Mouse (Mus musculus) hindbrain, embryonic 10.5 days (tissue): ENCODE results near the gene Slc6a16. TPM values are rescaled to one million over a fixed set of nuclear protein-coding genes. Genes with fewer than 3 reads are reported as not detected.

Source experiments
- DNase-seq: peaks from one replicate; pipeline ENCODE4 v3.0.0-alpha.2; 2017; ENCODE audit warnings: low spot score
- H3K27ac ChIP-seq: fragments of 300-500 bp; sonication (generic); 2 replicates; pipeline ENCODE4 v1.5.1; 2016; ENCODE audit warnings: mild to moderate bottlenecking, moderate library complexity
- H3K27me3 ChIP-seq: fragments of 300-500 bp; sonication (generic); 2 replicates; pipeline ENCODE4 v1.6.1; 2016; ENCODE audit warnings: mild to moderate bottlenecking; ENCODE audit not compliant: poor library complexity, insufficient read depth, severe bottlenecking
- H3K36me3 ChIP-seq: fragments of 300-500 bp; sonication (generic); 2 replicates; pipeline ENCODE4 v1.6.1; 2016; ENCODE audit warnings: mild to moderate bottlenecking, moderate library complexity
- H3K4me1 ChIP-seq: fragments of 300-500 bp; sonication (generic); replicated peaks from 2 replicates; pipeline ENCODE4 v1.6.1; 2016; ENCODE audit warnings: mild to moderate bottlenecking
- H3K4me3 ChIP-seq: fragments of 300-500 bp; sonication (generic); 2 replicates; pipeline ENCODE4 v1.5.1; 2016; ENCODE audit warnings: mild to moderate bottlenecking, moderate library complexity
- H3K9me3 ChIP-seq: fragments of 300-500 bp; sonication (generic); 2 replicates; pipeline ENCODE4 v1.6.1; 2016; ENCODE audit warnings: mild to moderate bottlenecking, moderate library complexity
- WGBS: fragments of 180-500 bp; shearing (Covaris S2); methylation state at CpG from one replicate; pipeline ENCODE4 v1.1.7; 2016; 5-methylcytosine and 5-hydroxymethylcytosine counted together
- polyA plus RNA-seq: library from polyadenylated mRNA; unstranded; fragments of >200 nt; fragmentation: Nextera tagmentation; extraction: Ambion mirVana; gene quantifications from 2 replicates; pipeline ENCODE4 v1.2.1, GENCODE M21; 2016

Gene Slc6a16
- polyA plus RNA-seq, 1 experiment from 2014 or later = not detected

- Histone ChIP-seq H3K27me3 (peaks cover 10% of the 10 kb centered on the region; the same call in 1 of the 2 replicates), H3K9me3 (no peaks in the 10 kb centered on the region), H3K27ac (no peak overlapping the region), H3K4me3 (no peak overlapping the region), H3K36me3 (0 out of 2 replicates have a peak, but pooled peaks cover 3% of the 10 kb centered on the region), H3K4me1 (peaks cover 29% of the 10 kb centered on the region)
- WGBS = 68% methylated on average over 8 of the region's 8 CpGs
- no peak for DNase-seq
Measured at GRCm38 (mm10) chr7:45312023-45312422, 71.1 kb downstream of the Slc6a16 start.

DNA sequence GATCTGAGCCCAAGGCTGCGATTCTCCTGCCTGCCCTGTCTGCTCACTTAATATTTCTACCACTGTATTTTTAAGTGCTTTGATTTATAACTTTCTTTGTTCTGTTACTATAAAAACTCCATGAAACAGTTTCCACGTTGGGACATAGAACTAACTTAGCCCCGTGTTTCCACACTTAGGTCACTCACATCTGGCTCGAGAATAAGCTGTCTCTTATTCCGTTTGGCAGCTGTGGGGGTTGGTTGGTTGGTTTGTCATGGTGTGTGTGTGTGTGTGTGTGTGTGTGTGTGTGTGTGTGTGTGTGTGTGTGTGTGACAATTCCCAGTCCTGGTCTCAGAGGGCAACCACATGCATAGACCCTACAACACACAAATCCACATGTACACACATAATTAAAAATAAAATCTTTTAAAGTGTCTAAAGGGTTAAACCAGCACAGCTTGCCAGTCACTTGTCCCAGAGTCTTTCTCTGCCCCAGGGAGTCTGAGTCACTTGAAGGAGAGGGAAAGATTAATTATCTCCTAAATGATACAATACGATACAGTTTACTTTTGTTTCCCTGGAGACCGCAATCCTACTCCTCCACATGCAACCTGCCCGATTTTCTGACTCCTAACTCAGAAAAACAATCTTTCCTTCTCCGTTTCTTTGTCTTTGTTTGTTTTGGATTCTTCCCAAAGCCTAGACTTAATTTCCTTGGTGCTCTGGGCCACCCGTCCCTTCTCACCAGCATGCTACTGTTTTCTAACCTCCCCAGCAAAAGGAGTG, 72.0 kb downstream of the Slc6a16 start:
- Histone ChIP-seq H3K4me3 (no peak overlapping the region), H3K9me3 (no peaks in the 10 kb centered on the region), H3K27ac (no peak overlapping the region), H3K4me1 (peaks cover 29% of the 10 kb centered on the region), H3K36me3 (peaks cover 6% of the 10 kb centered on the region; the same call in 1 of the 2 replicates), H3K27me3 (peaks cover 10% of the 10 kb centered on the region; the same call in 1 of the 2 replicates)
- DNase-seq = no peak
- WGBS = 40% methylated on average over 10 of the region's 10 CpGs

- H3K27ac ChIP-seq = no peak overlapping the region
- H3K4me3 ChIP-seq = no peak overlapping the region
- WGBS = 46% methylated on average over 9 of the region's 9 CpGs
- no peak for DNase-seq
- peaks cover 28% of the 10 kb centered on the region for H3K4me1 ChIP-seq
- peaks cover 6% of the 10 kb centered on the region; the same call in 1 of the 2 replicates for H3K27me3 ChIP-seq
- H3K36me3 ChIP-seq = peaks cover 6% of the 10 kb centered on the region; the same call in 1 of the 2 replicates
- H3K9me3 ChIP-seq = no peaks in the 10 kb centered on the region
Measured at GRCm38 (mm10) chr7:45313495-45313894, 72.6 kb downstream of the Slc6a16 start.

- peaks cover 17% of the 10 kb centered on the region for H3K4me1 ChIP-seq
- no peaks in the 10 kb centered on the region for H3K9me3 ChIP-seq
- peaks cover 6% of the 10 kb centered on the region; the same call in 1 of the 2 replicates for H3K36me3 ChIP-seq
- 0 out of 2 replicates have a peak, but pooled peaks cover 5% of the 10 kb centered on the region for H3K27me3 ChIP-seq
- no peak overlapping the region for H3K4me3 ChIP-seq
- DNase-seq = no peak
- WGBS = 85% methylated on average over 10 of the region's 10 CpGs
- no peak overlapping the region for H3K27ac ChIP-seq
Measured at GRCm38 (mm10) chr7:45315182-45315701, 74.4 kb downstream of the Slc6a16 start.

DNA sequence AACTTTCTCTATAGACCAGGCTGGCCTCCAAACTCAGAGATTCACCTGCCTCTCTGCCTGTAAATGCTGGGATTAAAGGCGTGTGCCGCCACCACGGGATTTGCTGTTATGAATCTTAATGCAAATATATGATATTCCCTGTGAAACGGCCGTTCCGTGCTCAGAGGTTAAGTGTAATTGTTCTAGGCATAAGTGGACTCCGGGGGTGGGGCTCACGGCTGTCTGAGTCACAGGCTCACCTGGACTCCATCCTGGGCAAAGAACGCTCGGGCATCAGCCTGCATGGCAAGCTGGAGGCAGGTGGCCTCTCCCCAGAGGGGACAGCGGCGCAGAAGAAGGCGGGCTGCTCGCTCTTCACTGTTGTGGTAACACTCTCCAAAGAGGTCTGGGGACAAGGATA, 75.7 kb downstream of the Slc6a16 start:
- Histone ChIP-seq H3K36me3 (peaks cover 6% of the 10 kb centered on the region; the same call in 1 of the 2 replicates), H3K4me3 (no peak overlapping the region), H3K4me1 (peaks cover 17% of the 10 kb centered on the region), H3K27me3 (no peaks in the 10 kb centered on the region), H3K9me3 (no peaks in the 10 kb centered on the region), H3K27ac (no peak overlapping the region)
- no peak for DNase-seq
- 94% methylated on average over 14 of the region's 14 CpGs for WGBS

DNA sequence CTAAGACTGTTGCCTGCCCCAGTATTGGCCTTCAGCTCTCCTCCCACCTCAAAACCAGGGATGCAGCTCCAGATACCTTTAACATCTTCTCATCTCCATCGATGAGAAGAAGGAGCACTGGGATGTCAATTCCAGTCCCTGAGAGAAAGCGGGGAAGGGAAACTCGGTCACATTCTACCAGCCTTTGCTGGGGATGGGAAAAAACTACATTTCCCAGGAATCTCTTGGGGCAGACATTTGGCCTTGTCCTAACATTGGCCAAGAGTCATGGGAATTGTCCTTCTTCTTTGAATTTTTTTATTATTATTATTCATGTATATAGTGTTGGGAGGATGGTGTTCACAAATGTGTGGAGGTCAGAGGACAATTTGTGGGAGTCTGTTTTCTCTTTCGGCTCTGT, 81.4 kb downstream of the Slc6a16 start:
- whole genome bisulfite sequencing = 88% methylated on average over 4 of the region's 4 CpGs
- Histone ChIP-seq H3K4me1 (no peaks in the 10 kb centered on the region), H3K27me3 (no peaks in the 10 kb centered on the region), H3K9me3 (peaks cover 3% of the 10 kb centered on the region; the same call in 1 of the 2 replicates), H3K27ac (no peak overlapping the region), H3K36me3 (peaks cover 26% of the 10 kb centered on the region), H3K4me3 (no peak overlapping the region)
- DNase-seq = no peak

Other genes with a start within 250 kb of the Slc6a16 start
- gene Irf3, start 243.4 kb upstream of the Slc6a16 start, polyA plus RNA-seq = 76.7 and 78.1 TPM in 2 replicates
- gene Bcl2l12, start 242.4 kb upstream of the Slc6a16 start, polyA plus RNA-seq = 69.6 and 73.9 TPM in 2 replicates
- gene Scaf1, start 224.7 kb upstream of the Slc6a16 start, polyA plus RNA-seq = 44.0 and 49.9 TPM in 2 replicates
- gene Rras, start 223.1 kb upstream of the Slc6a16 start, polyA plus RNA-seq = 24.4 and 24.8 TPM in 2 replicates
- gene Prr12, start 188.2 kb upstream of the Slc6a16 start, polyA plus RNA-seq = 11.9 and 13.4 TPM in 2 replicates
- 67.8 and 70.7 TPM in 2 replicates for gene Nosip, start 178.7 kb upstream of the Slc6a16 start, polyA plus RNA-seq
- 16.9 and 18.6 TPM in 2 replicates for gene Prrg2, start 178.4 kb upstream of the Slc6a16 start, polyA plus RNA-seq
- 127 and 135 TPM in 2 replicates for gene Rcn3, start 148.9 kb upstream of the Slc6a16 start, polyA plus RNA-seq
- gene Fcgrt, start 137.2 kb upstream of the Slc6a16 start, polyA plus RNA-seq = 9.9 and 13.1 TPM in 2 replicates
- gene Rps11, start 116.6 kb upstream of the Slc6a16 start, polyA plus RNA-seq = 1,526 and 1,700 TPM in 2 replicates
- gene Rpl13a, start 112.3 kb upstream of the Slc6a16 start, polyA plus RNA-seq = 1,174 and 1,234 TPM in 2 replicates
- 0.13 and 0.15 TPM in 2 replicates for gene Gm45713, start 104.9 kb upstream of the Slc6a16 start, polyA plus RNA-seq
- 0.85 and 2.0 TPM in 2 replicates for gene Flt3l, start 104.7 kb upstream of the Slc6a16 start, polyA plus RNA-seq
- gene Pih1d1, start 86.8 kb upstream of the Slc6a16 start, polyA plus RNA-seq = 101 and 116 TPM in 2 replicates
- 54.5 and 55.3 TPM in 2 replicates for gene Aldh16a1, start 86.5 kb upstream of the Slc6a16 start, polyA plus RNA-seq
- 0.71 and 1.2 TPM in 2 replicates for gene Slc17a7, start 77.1 kb upstream of the Slc6a16 start, polyA plus RNA-seq
- not detected in 2 replicates for gene Gfy, start 61.5 kb upstream of the Slc6a16 start, polyA plus RNA-seq
- not detected in 2 replicates for gene Pth2, start 60.1 kb upstream of the Slc6a16 start, polyA plus RNA-seq
- gene Ccdc155, start 36.2 kb upstream of the Slc6a16 start, polyA plus RNA-seq = 0.64 and 0.80 TPM in 2 replicates
- gene Dkkl1, start 28.9 kb upstream of the Slc6a16 start, polyA plus RNA-seq = 1.8 and 2.1 TPM in 2 replicates
- gene Tead2, start 25.3 kb upstream of the Slc6a16 start, polyA plus RNA-seq = 324 and 370 TPM in 2 replicates
- 1.0 and 1.1 TPM in 2 replicates for gene Cd37, start 2.0 kb upstream of the Slc6a16 start, polyA plus RNA-seq
- not detected in 2 replicates for gene Slc6a21, start 36.4 kb downstream of the Slc6a16 start, polyA plus RNA-seq
- 10.5 and 12.5 TPM in 2 replicates for gene Trpm4, start 92.7 kb downstream of the Slc6a16 start, polyA plus RNA-seq
- gene Hrc, start 94.2 kb downstream of the Slc6a16 start, polyA plus RNA-seq = 0.36 and 0.42 TPM in 2 replicates
- gene Ppfia3, start 125.9 kb downstream of the Slc6a16 start, polyA plus RNA-seq = 8.4 and 12.9 TPM in 2 replicates
- gene Lin7b, start 129.5 kb downstream of the Slc6a16 start, polyA plus RNA-seq = 0.89 and 1.5 TPM in 2 replicates
- gene Snrnp70, start 154.7 kb downstream of the Slc6a16 start, polyA plus RNA-seq = 223 and 271 TPM in 2 replicates
- 0.07 TPM in 1 of 2 replicates, not detected in the other for gene Kcna7, start 164.6 kb downstream of the Slc6a16 start, polyA plus RNA-seq
- 1.0 and 1.1 TPM in 2 replicates for gene Ntf5, start 172.6 kb downstream of the Slc6a16 start, polyA plus RNA-seq
- 0.60 and 1.5 TPM in 2 replicates for gene Lhb, start 179.7 kb downstream of the Slc6a16 start, polyA plus RNA-seq
- gene Gys1, start 193.8 kb downstream of the Slc6a16 start, polyA plus RNA-seq = 43.2 and 45.7 TPM in 2 replicates
- gene Ruvbl2, start 197.0 kb downstream of the Slc6a16 start, polyA plus RNA-seq = 192 and 212 TPM in 2 replicates
- 5,819 and 7,209 TPM in 2 replicates for gene Ftl1, start 218.8 kb downstream of the Slc6a16 start, polyA plus RNA-seq
- gene Bax, start 225.8 kb downstream of the Slc6a16 start, polyA plus RNA-seq = 264 and 295 TPM in 2 replicates
- 0.47 and 1.2 TPM in 2 replicates for gene Tulp2, start 240.8 kb downstream of the Slc6a16 start, polyA plus RNA-seq
- not detected in 2 replicates for gene Gm45808, start 245.7 kb downstream of the Slc6a16 start, polyA plus RNA-seq
- 4.8 and 6.7 TPM in 2 replicates for gene Dhdh, start 247.7 kb downstream of the Slc6a16 start, polyA plus RNA-seq